Mouse (Mus musculus) brain, embryonic 18.5 days (tissue): Measurements from ENCODE around the gene Cmip.
A peak's percentile ranks its signal among the peaks of the same experiment; 100 is the strongest.

ENCODE experiments used
- DNase-seq: peaks from one replicate; pipeline ENCODE4 v3.0.0-alpha.2; 2012; ENCODE audit warnings: low read depth, low spot score

Gene Cmip

GRCm38 (mm10) chr8:117294812-117295211 is 37.9 kb downstream of the Cmip start:
- DNase-seq = no peak

DNA sequence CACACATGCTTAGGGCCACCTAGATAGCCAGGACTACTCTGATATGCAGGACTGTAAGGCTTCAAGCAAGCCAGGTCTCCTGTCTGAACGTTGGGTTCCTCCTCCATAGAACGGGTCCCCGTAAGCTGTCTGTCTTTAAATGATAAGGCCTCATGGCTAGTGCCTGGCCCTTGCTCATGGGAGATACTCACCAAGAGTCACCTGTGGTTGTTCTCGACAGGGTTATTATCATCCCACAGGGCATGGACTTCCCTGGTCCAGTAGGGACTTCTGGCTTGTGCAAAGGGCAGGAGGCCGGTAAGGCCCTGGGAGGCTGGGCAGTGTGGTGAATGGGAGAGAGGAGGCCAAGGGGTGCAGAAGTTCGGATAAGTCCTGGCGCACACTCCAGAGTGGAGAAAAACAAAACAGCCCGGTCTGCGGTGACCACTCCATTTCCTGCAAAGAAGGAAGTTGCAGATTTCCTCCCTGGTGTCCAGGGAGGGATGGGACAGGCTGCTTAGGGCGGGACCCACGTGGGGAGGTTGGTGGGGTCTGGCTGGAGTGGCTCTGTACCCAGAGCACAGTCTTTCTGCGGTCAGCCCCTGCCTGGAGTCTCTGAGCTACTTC is 41.2 kb downstream of the Cmip start:
- no peak for DNase-seq

DNA sequence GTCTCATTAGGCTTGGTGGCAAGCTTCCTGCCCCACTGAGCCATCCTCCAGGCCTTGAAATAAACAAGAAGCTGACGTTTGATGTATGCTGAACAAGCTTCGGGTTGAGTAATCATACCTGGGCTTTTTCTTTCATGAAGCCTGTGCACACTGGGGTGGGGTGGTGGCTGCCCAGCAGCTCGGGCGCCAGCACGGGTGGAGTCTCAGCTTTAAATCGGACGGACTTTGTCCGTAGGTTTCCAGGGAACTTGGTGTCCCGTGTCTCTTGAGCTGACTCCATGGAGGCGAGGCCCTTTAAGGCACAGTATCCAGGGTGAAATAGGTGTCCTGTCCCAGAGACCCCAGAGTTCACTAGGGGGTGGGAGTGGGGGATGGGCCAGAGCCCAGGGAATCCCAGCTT is 42.3 kb downstream of the Cmip start:
- DNase-seq = no peak

DNA sequence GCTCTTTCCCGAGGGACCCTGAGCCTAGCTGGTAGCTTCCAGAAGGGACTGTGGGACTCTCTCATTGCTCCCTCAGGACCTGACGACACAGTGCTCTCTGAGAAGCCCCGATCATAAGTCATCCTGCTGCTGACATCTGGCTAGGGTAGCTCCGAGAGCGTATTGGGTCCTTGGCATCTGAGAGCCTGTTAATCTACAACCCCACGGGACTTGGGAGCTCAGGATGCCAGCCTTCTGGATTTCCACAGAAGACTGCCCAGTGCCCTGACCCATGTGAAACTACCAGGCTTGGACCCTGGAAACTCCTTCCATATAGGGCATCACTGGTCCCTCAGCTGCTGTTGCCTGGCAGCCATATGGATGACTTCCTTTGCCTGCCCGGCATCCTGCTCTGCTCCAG is 43.3 kb downstream of the Cmip start:
- DNase-seq = no peak

- DNase-seq = no peak
Measured at GRCm38 (mm10) chr8:117301457-117302041, 44.7 kb downstream of the Cmip start.

GRCm38 (mm10) chr8:117302072-117302471 is 45.2 kb downstream of the Cmip start:
- no peak for DNase-seq

GRCm38 (mm10) chr8:117303666-117304065 is 46.8 kb downstream of the Cmip start:
- no peak for DNase-seq

- no peak for DNase-seq
Measured at GRCm38 (mm10) chr8:117305405-117305804, 48.5 kb downstream of the Cmip start.

- no peak for DNase-seq
Measured at GRCm38 (mm10) chr8:117306756-117307155, 49.9 kb downstream of the Cmip start.

DNA sequence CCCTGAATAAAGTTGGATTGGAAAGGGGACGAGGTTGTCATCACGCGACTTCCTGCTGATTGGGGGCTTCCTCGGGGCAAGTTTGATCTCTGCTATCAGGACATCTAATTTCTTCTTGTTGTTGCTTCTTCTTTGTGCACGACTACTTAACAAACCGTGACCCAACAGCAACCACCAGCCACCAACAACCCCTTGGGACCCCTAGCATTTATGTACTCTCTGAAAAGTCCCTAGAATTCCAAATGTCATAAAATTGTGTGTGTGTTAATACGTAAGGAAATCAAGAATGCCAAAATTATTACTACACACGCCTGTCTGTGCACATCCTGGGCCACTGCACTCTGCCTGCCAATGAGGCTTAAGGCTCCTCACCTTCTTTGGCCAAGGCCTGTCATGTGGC is 50.4 kb downstream of the Cmip start:
- no peak for DNase-seq

GRCm38 (mm10) chr8:117308303-117309095 is 51.6 kb downstream of the Cmip start:
- no peak for DNase-seq

GRCm38 (mm10) chr8:117309653-117310274 is 52.9 kb downstream of the Cmip start:
- no peak for DNase-seq

DNA sequence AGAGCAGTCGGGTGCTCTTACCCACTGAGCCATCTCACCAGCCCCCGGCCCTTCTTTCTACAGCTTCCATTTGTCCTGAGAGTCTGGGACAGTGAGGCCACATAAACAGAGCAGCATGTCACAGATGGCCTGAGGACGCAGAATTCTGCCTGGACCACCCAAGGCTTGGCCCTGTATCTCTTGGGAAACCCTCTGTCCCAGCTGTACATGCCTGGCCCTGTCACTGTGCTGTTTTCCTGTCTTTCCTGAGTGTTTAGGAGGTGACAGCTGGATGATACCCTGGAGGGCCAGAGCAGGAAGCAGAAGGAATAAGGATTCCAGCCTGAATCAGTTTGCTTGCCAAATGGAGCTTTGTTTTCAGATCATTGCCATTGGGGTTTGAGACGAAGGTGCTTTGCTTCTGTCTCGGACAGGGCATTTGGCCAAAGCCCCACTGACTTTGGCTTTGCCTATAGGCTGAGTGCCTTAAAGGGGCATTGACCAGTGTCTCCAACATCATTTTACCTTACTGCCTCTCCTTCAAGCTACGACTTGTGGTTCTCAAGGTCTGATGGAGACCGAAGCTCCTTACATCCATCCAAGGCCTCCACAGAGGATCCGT is 54.2 kb downstream of the Cmip start:
- no peak for DNase-seq

- DNase-seq = no peak
Measured at GRCm38 (mm10) chr8:117314308-117314953, 57.6 kb downstream of the Cmip start.

DNA sequence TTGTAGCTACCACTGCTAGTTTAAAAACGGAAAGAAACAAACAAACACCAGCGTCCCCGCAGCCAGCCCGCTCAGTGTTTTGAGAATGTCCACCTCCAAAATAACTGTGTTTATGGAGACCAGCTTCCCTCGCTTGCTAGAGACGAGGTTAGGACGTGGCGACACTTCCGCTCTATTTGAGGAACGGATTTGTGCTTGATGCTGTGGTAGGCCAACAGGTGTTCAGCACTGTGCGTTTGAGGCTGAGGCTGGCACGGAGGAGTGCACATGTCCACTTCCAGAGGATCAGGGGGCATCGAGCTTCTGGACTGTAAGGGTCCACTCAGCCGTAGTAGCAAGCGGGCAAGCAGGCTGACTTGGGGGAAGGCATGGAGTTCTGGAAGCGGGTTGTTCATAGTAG is 58.9 kb downstream of the Cmip start:
- DNase-seq = no peak

GRCm38 (mm10) chr8:117317478-117317877 is 60.6 kb downstream of the Cmip start:
- DNase-seq = no peak

DNA sequence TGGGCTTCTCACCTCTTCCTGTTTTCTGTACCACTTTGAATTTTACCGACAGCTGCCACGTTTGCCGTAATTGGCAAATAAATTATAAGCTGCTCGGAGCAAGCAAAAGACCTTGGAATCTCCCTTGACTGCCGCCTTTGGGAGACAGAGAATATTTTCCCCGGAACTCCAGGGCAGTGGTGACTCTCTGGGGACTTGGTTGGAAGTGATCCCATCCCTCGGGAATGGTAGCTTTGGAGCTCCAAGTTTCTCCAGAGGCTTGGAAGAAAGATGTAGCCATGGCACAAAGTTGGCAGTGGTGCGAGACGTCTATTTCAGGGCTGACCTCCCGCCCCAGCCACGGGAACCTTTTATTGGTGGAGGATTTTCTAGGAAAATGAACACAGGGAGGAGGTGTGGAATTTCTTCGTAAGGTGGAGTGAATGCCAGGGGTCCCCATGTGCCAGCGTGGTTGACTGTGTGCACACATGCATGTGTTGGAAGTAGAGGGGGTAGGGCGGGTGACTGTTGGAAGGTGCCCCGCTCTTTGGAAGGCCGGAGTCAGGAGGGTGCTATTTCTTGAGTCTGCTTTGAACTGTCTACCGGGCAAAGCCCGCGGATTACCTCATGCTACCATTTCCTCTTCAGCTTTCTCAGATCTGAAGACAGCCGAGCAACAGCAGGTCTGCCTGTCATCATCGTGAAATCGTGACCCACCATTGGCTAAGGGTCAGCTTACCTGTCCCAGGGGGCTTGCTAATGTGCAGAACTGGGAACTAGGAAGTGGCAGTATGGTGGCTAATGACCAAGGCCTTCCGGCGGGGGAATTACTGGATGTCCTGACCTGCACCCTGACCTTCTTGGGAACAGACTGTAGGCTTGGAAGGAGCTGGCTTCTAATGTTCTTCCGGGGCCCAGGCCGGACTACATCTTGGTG is 62.3 kb downstream of the Cmip start:
- no peak for DNase-seq

DNA sequence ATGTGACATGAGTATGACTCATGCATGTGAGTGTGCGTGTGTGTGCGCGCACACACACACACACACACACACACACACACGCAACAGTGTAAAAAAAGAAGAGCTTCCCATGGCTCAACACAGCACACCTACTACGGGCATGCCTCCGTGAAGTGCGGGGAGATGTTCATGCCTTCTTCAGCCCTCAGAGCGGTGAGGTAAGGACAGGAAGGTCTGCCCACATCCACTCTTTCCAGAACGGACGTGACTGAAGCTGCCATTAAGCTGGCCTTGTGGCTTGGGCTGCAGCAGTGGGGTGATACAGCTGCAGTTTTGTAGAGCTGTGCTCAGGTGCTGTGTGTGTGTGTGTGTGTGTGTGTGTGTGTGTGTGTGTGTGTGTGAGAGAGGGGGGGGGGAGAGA is 63.8 kb downstream of the Cmip start:
- no peak for DNase-seq

GRCm38 (mm10) chr8:117321232-117321631 is 64.4 kb downstream of the Cmip start:
- no peak for DNase-seq

DNA sequence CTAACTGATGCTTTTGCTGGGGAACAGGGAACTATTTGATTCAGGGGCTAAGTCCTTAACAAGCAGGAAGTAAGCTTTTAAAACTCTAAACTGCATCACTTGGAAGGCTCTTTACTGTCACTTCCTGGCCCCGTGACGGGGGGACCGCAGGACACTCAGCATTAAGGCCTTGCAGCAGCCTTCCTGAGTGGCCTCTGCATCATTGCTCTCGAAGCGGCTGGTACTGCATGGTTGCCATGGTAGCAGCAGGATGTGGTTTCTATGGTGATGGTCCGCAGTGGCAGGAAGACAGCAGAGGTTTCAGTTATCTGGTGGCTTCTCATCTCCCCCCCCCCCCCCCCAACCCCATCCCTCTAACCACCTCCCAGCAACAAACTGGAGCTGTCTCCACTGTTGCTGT is 65.2 kb downstream of the Cmip start:
- DNase-seq = peak; percentile 64
